Mouse (Mus musculus) CH12.LX (cell line): ENCODE results near the gene Smim22. TPM values are rescaled to one million over a fixed set of nuclear protein-coding genes. Genes with fewer than 3 reads are reported as not detected.

Experiments used
- DNase-seq: peaks from one replicate; pipeline ENCODE4 v3.0.0-alpha.2; 2013; ENCODE audit errors: extremely low read depth
- H3K27ac ChIP-seq: 2 replicates; pipeline ENCODE4 v1.5.1; 2012; ENCODE audit warnings: low read depth, mild to moderate bottlenecking, control low read depth, moderate library complexity; ENCODE audit not compliant: insufficient read depth
- H3K27me3 ChIP-seq: replicated peaks from 2 replicates; pipeline ENCODE3; 2012; ENCODE audit warnings: inconsistent platforms
- H3K36me3 ChIP-seq, 2 experiments: replicated peaks in 1 of 2; 2 replicates each; pipeline versions ENCODE3 to v1.6.1; 2012; ENCODE audit warnings: inconsistent platforms in 1 of 2, low read length in 1 of 2, mild to moderate bottlenecking in 1 of 2, mixed read lengths in 1 of 2, moderate library complexity in 1 of 2; ENCODE audit not compliant: control insufficient read depth in 1 of 2, insufficient read depth in 1 of 2
- H3K4me1 ChIP-seq, 2 experiments: 2 replicates each; pipeline ENCODE4 v1.6.1; 2012; ENCODE audit warnings: inconsistent platforms in 1 of 2, moderate library complexity in 1 of 2; ENCODE audit not compliant: insufficient read depth in 2 of 2, control insufficient read depth in 1 of 2
- H3K4me2 ChIP-seq: 2 replicates; pipeline ENCODE4 v1.6.1; 2012; ENCODE audit warnings: low read depth, mild to moderate bottlenecking, control low read depth; ENCODE audit not compliant: poor library complexity, insufficient read depth, severe bottlenecking
- H3K4me3 ChIP-seq, 3 experiments: fragments of 150-350 bp in 1 of 3; sonication (generic) in 1 of 3; replicated peaks in 1 of 3; 2 replicates each; pipeline versions ENCODE3 to v1.5.1; 2011 to 2012; ENCODE audit warnings: low read depth in 2 of 3, low read length in 2 of 3, mild to moderate bottlenecking in 2 of 3, moderate library complexity in 2 of 3, control low read depth in 1 of 3, improper control_type of control experiment in 1 of 3, inconsistent platforms in 1 of 3, mixed read lengths in 1 of 3; ENCODE audit not compliant: poor library complexity in 1 of 3
- H3K79me2 ChIP-seq: replicated peaks from 2 replicates; pipeline ENCODE4 v1.6.1; 2012; ENCODE audit warnings: mild to moderate bottlenecking, moderate library complexity; ENCODE audit not compliant: control insufficient read depth, poor library complexity, insufficient read depth, severe bottlenecking; ENCODE audit errors: extremely low read depth
- H3K9ac ChIP-seq: 2 replicates; pipeline ENCODE4 v1.6.1; 2012; ENCODE audit warnings: low read depth, mild to moderate bottlenecking, control low read depth, moderate library complexity; ENCODE audit not compliant: insufficient read depth
- H3K9me3 ChIP-seq: replicated peaks from 2 replicates; pipeline ENCODE3; 2012; ENCODE audit warnings: low read length, inconsistent platforms, mixed read lengths
- CTCF ChIP-seq, 2 experiments: IDR thresholded peaks in 1 of 2; conservative IDR thresholded peaks in 1 of 2; 2 replicates each; pipeline ENCODE4 v1.5.1; 2011 to 2012; ENCODE audit warnings: low read depth in 2 of 2, low read length in 2 of 2, improper control_type of control experiment in 1 of 2, inconsistent platforms in 1 of 2, mild to moderate bottlenecking in 1 of 2, moderate library complexity in 1 of 2
- E2F4 ChIP-seq: IDR thresholded peaks from 2 replicates; pipeline ENCODE4 v1.6.1; 2011; ENCODE audit warnings: low read depth, low read length, improper control_type of control experiment; ENCODE audit not compliant: insufficient replicate concordance
- EP300 ChIP-seq: IDR thresholded peaks from 2 replicates; pipeline ENCODE4 v1.6.1; 2011; ENCODE audit warnings: low read length, improper control_type of control experiment
- ETS1 ChIP-seq: conservative IDR thresholded peaks from 2 replicates; pipeline ENCODE4 v1.6.1; 2012; ENCODE audit warnings: low read depth, mild to moderate bottlenecking, inconsistent platforms, low read length, improper control_type of control experiment, moderate library complexity
- GABPA ChIP-seq: IDR thresholded peaks from 2 replicates; pipeline ENCODE4 v1.6.1; 2012; ENCODE audit warnings: low read depth, low read length, improper control_type of control experiment, inconsistent platforms; ENCODE audit not compliant: insufficient replicate concordance
- HCFC1 ChIP-seq: IDR thresholded peaks from 2 replicates; pipeline ENCODE4 v1.6.1; 2012; ENCODE audit warnings: low read depth, mild to moderate bottlenecking, inconsistent platforms, low read length, improper control_type of control experiment
- IRF4 ChIP-seq: IDR thresholded peaks from 2 replicates; pipeline ENCODE4 v1.6.1; 2014; ENCODE audit warnings: low read depth, mild to moderate bottlenecking, inconsistent platforms, low read length, improper control_type of control experiment
- JUN ChIP-seq: IDR thresholded peaks from 2 replicates; pipeline ENCODE4 v1.6.1; 2011; ENCODE audit warnings: low read depth, mild to moderate bottlenecking, low read length, improper control_type of control experiment, moderate library complexity; ENCODE audit not compliant: insufficient read depth
- JUND ChIP-seq: conservative IDR thresholded peaks from 2 replicates; pipeline ENCODE4 v1.6.1; 2011; ENCODE audit warnings: low read depth, low read length, improper control_type of control experiment
- KAT2A ChIP-seq: IDR thresholded peaks from 2 replicates; pipeline ENCODE4 v1.6.1; 2012; ENCODE audit warnings: low read length, improper control_type of control experiment, inconsistent platforms; ENCODE audit not compliant: insufficient replicate concordance
- MAFK ChIP-seq: IDR thresholded peaks from 2 replicates; pipeline ENCODE4 v1.6.1; 2011; ENCODE audit warnings: low read length, improper control_type of control experiment; ENCODE audit not compliant: insufficient replicate concordance
- MAZ ChIP-seq: IDR thresholded peaks from 2 replicates; pipeline ENCODE4 v1.6.1; 2012; ENCODE audit warnings: low read depth, mild to moderate bottlenecking, inconsistent platforms, low read length, improper control_type of control experiment, moderate library complexity
- MEF2A ChIP-seq: IDR thresholded peaks from 2 replicates; pipeline ENCODE4 v1.6.1; 2014; ENCODE audit warnings: low read depth, mild to moderate bottlenecking, inconsistent platforms, low read length, improper control_type of control experiment, borderline replicate concordance
- MXI1 ChIP-seq: IDR thresholded peaks from 2 replicates; pipeline ENCODE4 v1.6.1; 2011; ENCODE audit warnings: mild to moderate bottlenecking, low read depth, low read length, improper control_type of control experiment
- MYC ChIP-seq: IDR thresholded peaks from 2 replicates; pipeline ENCODE4 v1.6.1; 2011; ENCODE audit warnings: low read depth, mild to moderate bottlenecking, improper control_type of control experiment, low read length
- NRF1 ChIP-seq: IDR thresholded peaks from 2 replicates; pipeline ENCODE4 v1.6.1; 2014; ENCODE audit warnings: low read depth, mild to moderate bottlenecking, inconsistent platforms, low read length, improper control_type of control experiment, moderate library complexity
- PAX5 ChIP-seq: IDR thresholded peaks from 2 replicates; pipeline ENCODE4 v1.6.1; 2012; ENCODE audit warnings: low read length, inconsistent platforms, mixed read lengths
- POLR2AphosphoS2 ChIP-seq: IDR thresholded peaks from 2 replicates; pipeline ENCODE4 v1.6.1; 2011; ENCODE audit warnings: low read depth, low read length, improper control_type of control experiment
- RAD21 ChIP-seq: IDR thresholded peaks from 2 replicates; pipeline ENCODE4 v1.6.1; 2011; ENCODE audit warnings: low read depth, mild to moderate bottlenecking, low read length, improper control_type of control experiment, moderate library complexity
- RCOR1 ChIP-seq: conservative IDR thresholded peaks from 2 replicates; pipeline ENCODE4 v1.6.1; 2012; ENCODE audit warnings: low read depth, mild to moderate bottlenecking, inconsistent platforms, low read length, improper control_type of control experiment
- TBP ChIP-seq: conservative IDR thresholded peaks from 2 replicates; pipeline ENCODE4 v1.6.1; 2011; ENCODE audit warnings: low read depth, low read length, improper control_type of control experiment
- TCF12 ChIP-seq: IDR thresholded peaks from 2 replicates; pipeline ENCODE4 v1.6.1; 2014; ENCODE audit warnings: low read depth, mild to moderate bottlenecking, inconsistent platforms, low read length, improper control_type of control experiment
- UBTF ChIP-seq: IDR thresholded peaks from 2 replicates; pipeline ENCODE4 v1.6.1; 2012; ENCODE audit warnings: low read depth, mild to moderate bottlenecking, inconsistent platforms, low read length, improper control_type of control experiment, moderate library complexity
- USF1 ChIP-seq: IDR thresholded peaks from 2 replicates; pipeline ENCODE4 v1.6.1; 2014; ENCODE audit warnings: low read depth, mild to moderate bottlenecking, inconsistent platforms, low read length, improper control_type of control experiment
- ZC3H11A ChIP-seq: IDR thresholded peaks from 2 replicates; pipeline ENCODE4 v1.6.1; 2012; ENCODE audit warnings: low read depth, mild to moderate bottlenecking, inconsistent platforms, low read length, improper control_type of control experiment
- ZKSCAN1 ChIP-seq: IDR thresholded peaks from 2 replicates; pipeline ENCODE4 v1.6.1; 2012; ENCODE audit warnings: low read depth, inconsistent platforms, low read length, improper control_type of control experiment, borderline replicate concordance
- ZMIZ1 ChIP-seq: IDR thresholded peaks from 2 replicates; pipeline ENCODE4 v1.6.1; 2012; ENCODE audit warnings: low read depth, mild to moderate bottlenecking, inconsistent platforms, low read length, improper control_type of control experiment
- ZNF384 ChIP-seq: IDR thresholded peaks from 2 replicates; pipeline ENCODE4 v1.6.1; 2012; ENCODE audit warnings: low read depth, low read length, improper control_type of control experiment, inconsistent platforms
- dilution Hi-C: fragments of 300-500 bp; cut with MboI; formaldehyde crosslinking; loops from 2 replicates; pipeline ENCODE4 v1.14.3; 2020; ENCODE audit warnings: low sequenced_read_pairs; ENCODE audit not compliant: extremely low pct_unique_long_range_greater_than_20kb, extremely low pct_ligation_motif_present
- in situ Hi-C: fragments of 300-500 bp; cut with MboI; formaldehyde crosslinking; loops from 3 replicates; pipeline ENCODE4 v1.14.3; 2019; ENCODE audit warnings: low sequenced_read_pairs, low pct_ligation_motif_present, low pct_unique_long_range_greater_than_20kb, mixed read lengths
- polyA plus RNA-seq: library from polyadenylated mRNA; unstranded; fragments of >175 nt; gene quantifications from 2 replicates; pipeline ENCODE4 v1.2.1, GENCODE M21; 2012; ENCODE audit warnings: low read depth; ENCODE audit not compliant: insufficient read length
- total RNA-seq, 2 experiments: library from RNA; depleted of rRNA; stranded (reverse); fragments of 300-350 nt in 1 of 2; fragments of >200 nt in 1 of 2; gene quantifications; 2 replicates each; pipeline ENCODE4 v1.2.3; 2012 to 2014

Gene Smim22
- total and polyA plus RNA-seq, 3 experiments, result not detected

GRCm38 (mm10) chr16:5035591-5035990, 28.5 kb downstream of the Smim22 start:
- H3K9ac ChIP-seq, result no peak overlapping the region
- H3K4me1 ChIP-seq, result peaks cover 0 to 28% of the 10 kb centered on the region in 2 experiments; a peak in 2 of 4 replicates
- H3K4me3 ChIP-seq, result no peak overlapping the region
- in situ Hi-C loops, result no loop called here
- dilution Hi-C loops, result no loop called here
- TF ChIP-seq EP300 (no peak), E2F4 (no peak), TBP (no peak), ZNF384 (no peak), RAD21 (no peak), UBTF (no peak), HCFC1 (no peak), MAFK (no peak), NRF1 (no peak), JUN (no peak), GABPA (no peak), IRF4 (no peak), CTCF (conservative IDR thresholded peaks at IDR 0.05 in 1 of 2, IDR thresholded peaks at IDR 0.05 in 1 of 2; ENCODE audit: low read depth in 2 of 2, low read length in 2 of 2) (no peak), POLR2AphosphoS2 (no peak), MAZ (no peak), PAX5 (no peak), MXI1 (no peak), RCOR1 (no peak), TCF12 (no peak)
- TF ChIP-seq, all 38 proteins: peak for 0
- Histone ChIP-seq H3K4me2 (no peak overlapping the region), H3K27me3 (no peaks in the 10 kb centered on the region), H3K36me3 (peaks cover 87 to 97% of the 10 kb centered on the region in 2 experiments), H3K79me2 (peaks cover 2% of the 10 kb centered on the region; the same call in 1 of the 2 replicates), H3K9me3 (no peaks in the 10 kb centered on the region), H3K27ac (no peak overlapping the region)
- no peak for DNase-seq

- no peak overlapping the region for H3K4me3 ChIP-seq
- in situ Hi-C loops (no loop called here), dilution Hi-C loops (no loop called here)
- peak; percentile 60 for DNase-seq
- TF ChIP-seq MEF2A, result no peak
- TF ChIP-seq ZKSCAN1, result no peak
- peak; percentile 93 for TF ChIP-seq ETS1
- no peak for TF ChIP-seq POLR2AphosphoS2
- TF ChIP-seq RCOR1, result no peak
- no peak for TF ChIP-seq HCFC1
- TF ChIP-seq MYC, result no peak
- no peak for TF ChIP-seq USF1
- TF ChIP-seq ZMIZ1, result no peak
- TF ChIP-seq JUND, result no peak
- TF ChIP-seq NRF1, result no peak
- no peak for TF ChIP-seq KAT2A
- no peak for TF ChIP-seq ZC3H11A
- TF ChIP-seq UBTF, result no peak
- 0 out of 2 replicates have a peak, but pooled peaks have one; percentile 19 for TF ChIP-seq TBP
- H3K27ac ChIP-seq, result no peak overlapping the region
- no peaks in the 10 kb centered on the region for H3K9me3 ChIP-seq
- peaks cover 2% of the 10 kb centered on the region for H3K79me2 ChIP-seq
- H3K9ac ChIP-seq, result no peak overlapping the region
- no peaks in the 10 kb centered on the region for H3K27me3 ChIP-seq
- peaks cover 0 to 28% of the 10 kb centered on the region in 2 experiments; a peak in 2 of 4 replicates for H3K4me1 ChIP-seq
- peaks cover 86 to 97% of the 10 kb centered on the region in 2 experiments for H3K36me3 ChIP-seq
- no peak overlapping the region for H3K4me2 ChIP-seq
Measured at GRCm38 (mm10) chr16:5036649-5037234, 29.7 kb downstream of the Smim22 start.
